Mouse (Mus musculus) liver, adult 2 months (tissue): ENCODE measurements around the gene F9. TPM values are rescaled to one million over a fixed set of nuclear protein-coding genes. Genes with fewer than 3 reads are reported as not detected.

Experiments used
- DNase-seq: peaks from one replicate; pipeline ENCODE4 v3.0.0-alpha.2; 2011; ENCODE audit warnings: low read depth, low spot score; ENCODE audit errors: extremely low read depth
- H3K27ac ChIP-seq: fragments of 200-500 bp; replicated peaks from 2 replicates; pipeline ENCODE4 v1.5.1; 2012; ENCODE audit warnings: low read depth, mild to moderate bottlenecking, control low read depth, inconsistent platforms, low read length; ENCODE audit not compliant: insufficient read depth
- H3K27me3 ChIP-seq: fragments of 200-500 bp; 2 replicates; pipeline ENCODE4 v1.6.1; 2012; ENCODE audit warnings: mild to moderate bottlenecking, moderate library complexity, low read length, inconsistent platforms; ENCODE audit not compliant: control insufficient read depth, insufficient read depth
- H3K36me3 ChIP-seq: fragments of 200-500 bp; 2 replicates; pipeline ENCODE4 v1.6.1; 2012; ENCODE audit warnings: low read length, inconsistent platforms; ENCODE audit not compliant: control insufficient read depth, insufficient read depth
- H3K4me1 ChIP-seq: fragments of 200-500 bp; 2 replicates; pipeline ENCODE4 v1.6.1; 2011; ENCODE audit warnings: low read length; ENCODE audit not compliant: control insufficient read depth, insufficient read depth
- H3K4me3 ChIP-seq: fragments of 200-500 bp; 2 replicates; pipeline ENCODE4 v1.5.1; 2011; ENCODE audit warnings: low read depth, mild to moderate bottlenecking, control low read depth, low read length, moderate library complexity; ENCODE audit not compliant: insufficient read depth
- H3K79me2 ChIP-seq: fragments of 200-500 bp; 2 replicates; pipeline ENCODE4 v1.6.1; 2012; ENCODE audit warnings: inconsistent platforms, mild to moderate bottlenecking, low read length, moderate library complexity; ENCODE audit not compliant: control insufficient read depth, insufficient read depth
- H3K9ac ChIP-seq: fragments of 200-500 bp; 2 replicates; pipeline ENCODE4 v1.6.1; 2012; ENCODE audit warnings: low read depth, mild to moderate bottlenecking, control low read depth, inconsistent platforms, low read length
- CTCF ChIP-seq: fragments of 200-500 bp; IDR thresholded peaks from 2 replicates; pipeline ENCODE4 v1.5.1; 2011; ENCODE audit warnings: low read depth, low read length, control low read depth
- POLR2A ChIP-seq: fragments of 200-500 bp; IDR thresholded peaks from 2 replicates; pipeline ENCODE4 v1.6.1; 2011; ENCODE audit warnings: low read length, control low read depth; ENCODE audit not compliant: insufficient read depth; ENCODE audit errors: extremely low read depth
- WGBS: fragments of 180-500 bp; shearing (Covaris S2); methylation state at CpG from one replicate; pipeline ENCODE4 v1.1.7; 2018; 5-methylcytosine and 5-hydroxymethylcytosine counted together
- polyA plus RNA-seq: library from polyadenylated mRNA; depleted of rRNA; stranded (reverse); fragments of >200 nt; gene quantifications from 2 replicates; pipeline ENCODE4 v1.2.3, GENCODE M21; 2012
- total RNA-seq: library from RNA; depleted of rRNA; stranded (reverse); fragments of >200 nt; gene quantifications from 2 replicates; pipeline ENCODE4 v1.2.3, GENCODE M21; 2014

F9 gene
- total and polyA plus RNA-seq, 2 experiments: 24.5 to 168 TPM

DNA sequence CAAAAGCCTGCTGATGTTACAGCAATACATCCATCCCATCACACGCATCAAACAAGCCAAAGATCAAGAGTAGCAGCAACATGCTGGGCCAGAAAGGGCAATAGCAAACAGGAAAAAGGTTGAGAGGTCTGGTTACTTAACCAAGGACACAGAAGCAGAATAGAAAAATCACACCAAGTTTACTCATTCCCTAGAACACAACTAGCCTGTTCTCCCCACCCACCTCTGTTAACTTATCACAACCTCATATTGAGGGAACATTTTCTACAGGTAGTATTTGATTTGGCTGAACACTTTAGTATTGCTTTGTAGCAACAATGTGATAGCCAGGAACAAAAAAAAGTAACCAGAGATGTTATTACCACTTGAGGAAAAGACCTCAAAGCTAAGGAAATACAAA, 15.3 kb downstream of the F9 start:
- DNase-seq: peak; percentile 94
- Histone ChIP-seq H3K4me1 (peaks cover 7% of the 10 kb centered on the region; the same call in 1 of the 2 replicates), H3K9ac (no peak overlapping the region), H3K36me3 (peaks cover 7% of the 10 kb centered on the region), H3K27ac (no peak overlapping the region), H3K79me2 (no peaks in the 10 kb centered on the region), H3K4me3 (no peak overlapping the region), H3K27me3 (no peaks in the 10 kb centered on the region)
- 31% methylated on average over 1 of the region's 1 CpGs for WGBS
- no peak for TF ChIP-seq CTCF
- TF ChIP-seq POLR2A: no peak

DNA sequence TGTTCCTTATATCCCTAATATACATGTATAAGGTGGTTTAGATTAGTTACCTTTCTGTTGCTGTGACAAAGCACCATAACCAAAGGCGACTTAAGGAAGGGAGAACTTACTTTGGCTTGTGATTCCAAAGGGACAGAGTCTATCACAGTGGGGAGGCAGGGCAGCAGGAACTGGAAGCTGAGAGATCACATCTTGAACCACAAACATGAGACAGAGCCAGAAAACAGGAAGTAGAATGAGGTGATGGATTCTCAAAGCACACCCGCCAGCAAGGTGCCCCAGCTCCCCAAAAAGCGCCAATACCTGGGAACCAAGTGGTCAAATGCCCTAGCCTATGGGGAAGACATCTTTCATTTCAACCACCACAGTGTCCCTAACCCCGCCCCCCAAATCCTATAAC, 21.7 kb downstream of the F9 start:
- no peak overlapping the region for H3K4me3 ChIP-seq
- H3K9ac ChIP-seq: no peak overlapping the region
- H3K36me3 ChIP-seq: peaks cover 15% of the 10 kb centered on the region
- WGBS: 90% methylated on average over 4 of the region's 4 CpGs
- DNase-seq: no peak
- TF ChIP-seq POLR2A (no peak), CTCF (no peak)
- H3K4me1 ChIP-seq: no peaks in the 10 kb centered on the region
- no peak overlapping the region for H3K27ac ChIP-seq
- no peaks in the 10 kb centered on the region for H3K27me3 ChIP-seq
- H3K79me2 ChIP-seq: no peaks in the 10 kb centered on the region

DNA sequence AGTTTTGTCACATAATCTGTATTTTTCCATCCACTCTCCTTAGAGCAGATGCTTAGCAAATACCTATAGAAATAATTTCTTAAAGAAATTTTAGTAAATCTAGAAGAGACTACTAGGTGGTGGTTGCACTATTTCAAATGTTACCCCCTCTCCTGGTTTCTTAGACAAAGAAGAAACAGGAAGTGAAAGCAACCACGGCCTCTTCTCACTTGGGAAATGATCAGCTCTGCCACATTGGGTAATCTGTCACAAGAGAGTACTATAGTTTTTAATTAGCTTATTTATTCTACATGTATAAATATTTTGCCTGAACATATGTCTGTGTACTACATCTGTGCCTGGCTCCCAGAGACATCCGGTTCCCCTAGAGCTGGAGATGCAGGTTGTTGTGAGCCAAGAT, 22.3 kb downstream of the F9 start:
- Histone ChIP-seq H3K4me1 (no peaks in the 10 kb centered on the region), H3K79me2 (no peaks in the 10 kb centered on the region), H3K27me3 (no peaks in the 10 kb centered on the region), H3K27ac (no peak overlapping the region), H3K36me3 (peaks cover 15% of the 10 kb centered on the region), H3K4me3 (no peak overlapping the region), H3K9ac (no peak overlapping the region)
- WGBS: 74% methylated on average over 2 of the region's 2 CpGs
- no peak for TF ChIP-seq CTCF
- no peak for TF ChIP-seq POLR2A
- DNase-seq: no peak

DNA sequence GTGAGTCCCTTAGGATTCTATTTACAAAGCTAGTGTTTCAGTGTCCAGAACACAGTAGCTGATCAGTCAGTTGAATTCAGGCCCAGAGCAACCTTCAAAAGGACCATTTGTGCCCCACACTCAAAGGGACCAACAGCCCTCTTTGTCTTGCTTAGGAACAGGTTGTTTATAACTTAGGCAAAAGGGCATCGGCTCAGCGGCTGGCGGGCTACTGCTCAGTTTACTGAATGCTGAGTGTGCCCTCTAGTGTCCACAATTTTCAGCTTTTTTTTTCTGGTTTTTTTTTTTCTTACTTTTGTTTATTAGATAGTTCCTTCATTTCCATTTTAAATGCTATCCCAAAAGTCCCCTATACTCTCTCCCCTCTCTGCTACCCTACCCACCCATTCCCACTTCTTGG, 27.4 kb downstream of the F9 start:
- TF ChIP-seq CTCF: peak; percentile 39; the same call in 1 of the 2 replicates
- TF ChIP-seq POLR2A: no peak
- H3K9ac ChIP-seq: no peak overlapping the region
- H3K4me3 ChIP-seq: no peak overlapping the region
- H3K36me3 ChIP-seq: peaks cover 17% of the 10 kb centered on the region; the same call in 1 of the 2 replicates
- DNase-seq: peak; percentile 42
- no peak overlapping the region for H3K27ac ChIP-seq
- 4% methylated on average over 3 of the region's 3 CpGs for WGBS
- H3K4me1 ChIP-seq: no peaks in the 10 kb centered on the region
- H3K79me2 ChIP-seq: no peaks in the 10 kb centered on the region
- H3K27me3 ChIP-seq: no peaks in the 10 kb centered on the region

DNA sequence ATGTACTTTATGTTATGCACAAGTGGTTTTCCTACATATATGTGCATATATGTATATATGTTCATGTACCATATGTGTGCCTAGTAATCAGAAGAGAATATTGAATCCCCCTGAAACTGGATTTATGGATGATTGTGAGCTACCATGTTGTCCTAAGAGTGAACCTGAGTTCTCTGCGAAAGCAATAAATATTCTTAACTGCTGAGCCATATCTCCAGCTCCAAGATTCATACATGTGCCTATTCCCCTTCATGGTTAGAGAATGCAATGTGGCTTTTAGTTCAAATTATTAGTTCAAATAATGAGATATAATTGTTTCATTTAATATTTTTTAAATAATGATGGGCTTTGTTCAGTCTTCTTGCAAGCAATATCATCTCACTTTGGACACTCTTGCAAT, 55.5 kb downstream of the F9 start:
- Histone ChIP-seq H3K4me1 (no peaks in the 10 kb centered on the region), H3K4me3 (no peak overlapping the region), H3K27me3 (no peaks in the 10 kb centered on the region), H3K27ac (no peak overlapping the region), H3K36me3 (no peaks in the 10 kb centered on the region), H3K9ac (no peak overlapping the region), H3K79me2 (no peaks in the 10 kb centered on the region)
- DNase-seq: no peak
- 94% methylated on average over 1 of the region's 1 CpGs for whole genome bisulfite sequencing
- TF ChIP-seq CTCF (no peak), POLR2A (no peak)

DNA sequence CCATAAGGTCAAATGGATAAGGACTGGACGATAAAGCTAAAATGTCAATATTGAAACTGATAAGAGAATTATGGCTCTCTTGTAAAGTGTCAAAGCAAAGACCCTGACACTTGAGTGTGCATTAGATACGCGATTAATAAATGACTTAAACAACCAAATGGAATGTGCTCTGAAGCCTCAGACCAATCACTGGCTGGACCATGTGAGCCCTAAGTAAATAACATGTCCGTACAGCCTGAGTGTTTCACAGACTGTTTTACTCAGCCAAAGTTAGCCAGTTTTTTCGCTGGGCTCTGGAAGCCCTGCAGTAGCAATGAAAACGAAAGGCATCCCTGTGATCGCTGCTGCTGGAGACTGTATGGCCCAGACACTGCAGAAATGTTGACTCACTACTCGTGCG, 55.9 kb downstream of the F9 start:
- no peaks in the 10 kb centered on the region for H3K36me3 ChIP-seq
- DNase-seq: peak; percentile 46
- no peaks in the 10 kb centered on the region for H3K27me3 ChIP-seq
- WGBS: 20% methylated on average over 9 of the region's 9 CpGs
- no peak for TF ChIP-seq CTCF
- TF ChIP-seq POLR2A: no peak
- no peak overlapping the region for H3K9ac ChIP-seq
- H3K79me2 ChIP-seq: no peaks in the 10 kb centered on the region
- H3K4me3 ChIP-seq: no peak overlapping the region
- no peak overlapping the region for H3K27ac ChIP-seq
- H3K4me1 ChIP-seq: no peaks in the 10 kb centered on the region
